Mouse (Mus musculus): Measurements from ENCODE around the gene Adamts8. TPM values are rescaled to one million over a fixed set of nuclear protein-coding genes. Genes with fewer than 3 reads are reported as not detected.

Adamts8 gene
- total and polyA plus RNA-seq, 3 experiments, result not detected

- TF ChIP-seq UBTF (IDR thresholded peaks at IDR 0.05; ENCODE audit: borderline replicate concordance, insufficient read depth, low read depth, low read length), result no peak
Measured at GRCm38 (mm10) chr9:30932346-30932745, 10.0 kb upstream of the Adamts8 start (continued).

GRCm38 (mm10) chr9:30934827-30935226 is 7.5 kb upstream of the Adamts8 start:
- Histone ChIP-seq H3K79me2 (ENCODE audit: control insufficient read depth, insufficient read depth, low read length, poor library complexity) (no peaks in the 10 kb centered on the region), H3K4me3 (ENCODE audit: control insufficient read depth in 1 of 2, insufficient read depth in 1 of 2, low read depth in 2 of 2, low read length in 2 of 2) (no peak overlapping the region), H3K36me3 (ENCODE audit: control insufficient read depth in 1 of 2, insufficient read depth in 2 of 2, low read length in 2 of 2) (no peaks in the 10 kb centered on the region), H3K4me1 (ENCODE audit: control insufficient read depth in 1 of 2, insufficient read depth in 2 of 2, low read length in 2 of 2) (no peaks in the 10 kb centered on the region), H3K9me3 (replicated peaks; ENCODE audit: insufficient read depth, low read length) (no peaks in the 10 kb centered on the region), H3K27me3 (ENCODE audit: control insufficient read depth in 1 of 2, insufficient read depth in 2 of 2, low read length in 2 of 2) (no peaks in the 10 kb centered on the region), H3K9ac (ENCODE audit: control insufficient read depth, low read depth, low read length, poor library complexity, severe bottlenecking) (no peak overlapping the region), H3K27ac (ENCODE audit: control insufficient read depth, low read depth, low read length) (no peak overlapping the region)
- no peak for TF ChIP-seq UBTF (IDR thresholded peaks at IDR 0.05; ENCODE audit: borderline replicate concordance, insufficient read depth, low read depth, low read length)
- no peak for TF ChIP-seq SMC3 (IDR thresholded peaks at IDR 0.05; ENCODE audit: low read depth, low read length)
- no peak for TF ChIP-seq ZC3H11A (IDR thresholded peaks at IDR 0.05; ENCODE audit: low read depth, low read length)
- no peak for TF ChIP-seq EP300 (IDR thresholded peaks at IDR 0.05; ENCODE audit: low read depth in 1 of 2, low read length in 2 of 2)
- TF ChIP-seq HCFC1 (IDR thresholded peaks at IDR 0.05; ENCODE audit: low read depth, low read length), result no peak
- TF ChIP-seq MYC (IDR thresholded peaks at IDR 0.05; ENCODE audit: low read depth, low read length), result no peak
- no peak for DNase-seq (ENCODE audit: low read depth, low spot score)

- H3K4me3 ChIP-seq (ENCODE audit: control insufficient read depth in 1 of 2, insufficient read depth in 1 of 2, low read depth in 2 of 2, low read length in 2 of 2), result no peak overlapping the region
- no peaks in the 10 kb centered on the region for H3K36me3 ChIP-seq (ENCODE audit: control insufficient read depth in 1 of 2, insufficient read depth in 2 of 2, low read length in 2 of 2)
- no peak overlapping the region for H3K27ac ChIP-seq (ENCODE audit: control insufficient read depth, low read depth, low read length)
- no peak overlapping the region for H3K9ac ChIP-seq (ENCODE audit: control insufficient read depth, low read depth, low read length, poor library complexity, severe bottlenecking)
- no peaks in the 10 kb centered on the region for H3K4me1 ChIP-seq (ENCODE audit: control insufficient read depth in 1 of 2, insufficient read depth in 2 of 2, low read length in 2 of 2)
- no peaks in the 10 kb centered on the region for H3K9me3 ChIP-seq (replicated peaks; ENCODE audit: insufficient read depth, low read length)
- no peaks in the 10 kb centered on the region for H3K27me3 ChIP-seq (ENCODE audit: control insufficient read depth in 1 of 2, insufficient read depth in 2 of 2, low read length in 2 of 2)
- no peaks in the 10 kb centered on the region for H3K79me2 ChIP-seq (ENCODE audit: control insufficient read depth, insufficient read depth, low read length, poor library complexity)
- peak; percentile 54 for DNase-seq (ENCODE audit: low read depth, low spot score)
- TF ChIP-seq RAD21 (IDR thresholded peaks at IDR 0.05; ENCODE audit: low read depth, low read length) (peak; percentile 56), CHD1 (IDR thresholded peaks at IDR 0.05; ENCODE audit: low read depth, low read length) (no peak), POLR2AphosphoS5 (IDR thresholded peaks at IDR 0.05; ENCODE audit: borderline replicate concordance, low read depth, low read length) (no peak), CTCF (IDR thresholded peaks at IDR 0.05 in 2 of 3, conservative IDR thresholded peaks at IDR 0.05 in 1 of 3; ENCODE audit: control insufficient read depth in 1 of 3, insufficient read depth in 1 of 3, low read depth in 2 of 3, low read length in 3 of 3, poor library complexity in 1 of 3, severe bottlenecking in 1 of 3) (peak; percentile 57 to 75 (median 74)), MAX (IDR thresholded peaks at IDR 0.05; ENCODE audit: low read length) (peak; percentile 71), MYC (IDR thresholded peaks at IDR 0.05; ENCODE audit: low read depth, low read length) (peak; percentile 69; the same call in 1 of the 2 replicates), USF1 (IDR thresholded peaks at IDR 0.05; ENCODE audit: low read depth, low read length) (peak; percentile 88), USF2 (IDR thresholded peaks at IDR 0.05; ENCODE audit: borderline replicate concordance in 1 of 2, insufficient read depth in 1 of 2, low read depth in 1 of 2, low read length in 2 of 2) (0 out of 4 replicates have a peak, but pooled peaks of 1 of the 2 experiments have one; percentile 50), SMC3 (IDR thresholded peaks at IDR 0.05; ENCODE audit: low read depth, low read length) (peak; percentile 79)
Measured at GRCm38 (mm10) chr9:30936674-30937438, 5.5 kb upstream of the Adamts8 start.
